Mouse (Mus musculus) myocyte (in vitro differentiated cells): ENCODE measurements around the gene 4933402N22Rik. TPM values are rescaled to one million over a fixed set of nuclear protein-coding genes. Genes with fewer than 3 reads are reported as not detected.
"Not testable (repeated sequence)": the region's sequence is repeated elsewhere in the genome, so short reads cannot be mapped to it uniquely, and the experiment has no call there.

Experiments used
- H3K27me3 ChIP-seq: one replicate; pipeline ENCODE4 v1.6.1; 2011; ENCODE audit not compliant: control insufficient read depth, insufficient read depth, insufficient read length
- H3K36me3 ChIP-seq: one replicate; pipeline ENCODE4 v1.6.1; 2011; ENCODE audit not compliant: control insufficient read depth, insufficient read depth
- H3K4me2 ChIP-seq: one replicate; pipeline ENCODE4 v1.6.1; 2011; ENCODE audit warnings: low read depth, control low read depth
- H3K4me3 ChIP-seq: one replicate; pipeline ENCODE4 v1.5.1; 2011; ENCODE audit warnings: mild to moderate bottlenecking, control low read depth, moderate library complexity
- H3K79me2 ChIP-seq: one replicate; pipeline ENCODE4 v1.6.1; 2011; ENCODE audit not compliant: control insufficient read depth, insufficient read depth
- H3ac ChIP-seq: one replicate; pipeline ENCODE4 v1.6.1; 2011; ENCODE audit not compliant: control insufficient read depth, insufficient read length
- polyA plus RNA-seq: library from polyadenylated mRNA; unstranded; fragments of >200 nt; fragmentation: generic; extraction: Trizol; gene quantifications from one replicate; pipeline ENCODE4 v1.2.1, GENCODE M21; 2012; ENCODE audit warnings: missing spikeins

Gene 4933402N22Rik
- not detected for polyA plus RNA-seq

DNA sequence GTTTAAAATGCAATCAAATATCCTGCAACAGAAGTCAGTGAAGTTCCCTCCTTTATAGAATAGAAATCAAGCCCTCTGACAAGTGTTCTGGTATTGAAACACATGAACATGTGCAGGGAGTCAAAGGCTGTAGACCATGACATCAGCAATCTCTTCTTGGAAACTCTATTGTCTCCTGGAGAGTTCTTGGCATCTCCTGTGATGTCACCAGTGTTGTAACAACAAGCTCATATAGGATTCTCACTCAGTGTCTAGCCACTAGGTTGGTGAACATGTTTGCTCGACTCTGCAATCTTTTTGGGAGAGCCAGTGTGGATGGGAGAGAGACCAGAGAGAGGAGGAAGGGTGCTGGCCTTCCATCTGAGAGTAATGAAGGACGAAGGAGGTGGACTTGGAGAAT, at the start of gene 4933402N22Rik:
Gene 4933402N22Rik (plus strand): TSS at position 301 of the 400 bp plus-strand sequence.
- H3K4me2 ChIP-seq, H3K36me3 ChIP-seq, H3ac ChIP-seq, H3K4me3 ChIP-seq, H3K79me2 ChIP-seq, H3K27me3 ChIP-seq: not testable (repeated sequence)

DNA sequence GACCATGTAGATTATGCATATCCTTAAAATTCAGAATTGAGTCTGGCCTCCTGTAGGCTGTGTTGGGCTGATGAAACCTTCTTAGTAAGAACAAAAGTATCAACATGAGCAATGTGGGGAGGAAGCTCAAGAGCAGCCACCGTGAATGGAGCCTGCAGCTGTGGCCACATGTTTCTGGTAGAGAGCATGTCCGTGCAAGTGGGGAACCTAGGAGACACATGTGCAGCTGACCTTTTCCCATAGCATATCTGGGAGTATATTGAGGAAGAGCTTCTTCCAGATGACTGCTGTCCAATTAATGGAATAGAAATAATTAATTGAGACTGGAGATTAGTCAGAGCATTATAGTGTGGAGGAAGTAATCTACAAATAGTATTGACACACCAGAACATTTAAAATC, 5.9 kb downstream of the 4933402N22Rik start:
- H3K4me3 ChIP-seq, H3K79me2 ChIP-seq, H3ac ChIP-seq, H3K4me2 ChIP-seq, H3K27me3 ChIP-seq, H3K36me3 ChIP-seq: not testable (repeated sequence)

Other genes starting within 250 kb of the 4933402N22Rik start
- gene Gm8922, start 236.1 kb upstream of the 4933402N22Rik start, polyA plus RNA-seq = not detected
- gene Gm8926, start 147.5 kb upstream of the 4933402N22Rik start, polyA plus RNA-seq = not detected
- gene Gm6465, start 72.5 kb upstream of the 4933402N22Rik start, polyA plus RNA-seq = not detected